Mouse (Mus musculus) CD8-positive naive resting alpha-beta T cell, adult 2 months (primary cell): ENCODE measurements at regions not wholly inside any gene's neighbourhood (a gene's known extent, or its start where the extent isn't known, plus 50 kb on each side); places are given as distances from the start of the nearest gene placed in this dataset.

Experiments
- DNase-seq, 2 experiments: peaks; one replicate each; pipeline ENCODE4 v3.0.0; 2022; ENCODE audit warnings: low read depth in 2 of 2, low spot score in 2 of 2

DNA sequence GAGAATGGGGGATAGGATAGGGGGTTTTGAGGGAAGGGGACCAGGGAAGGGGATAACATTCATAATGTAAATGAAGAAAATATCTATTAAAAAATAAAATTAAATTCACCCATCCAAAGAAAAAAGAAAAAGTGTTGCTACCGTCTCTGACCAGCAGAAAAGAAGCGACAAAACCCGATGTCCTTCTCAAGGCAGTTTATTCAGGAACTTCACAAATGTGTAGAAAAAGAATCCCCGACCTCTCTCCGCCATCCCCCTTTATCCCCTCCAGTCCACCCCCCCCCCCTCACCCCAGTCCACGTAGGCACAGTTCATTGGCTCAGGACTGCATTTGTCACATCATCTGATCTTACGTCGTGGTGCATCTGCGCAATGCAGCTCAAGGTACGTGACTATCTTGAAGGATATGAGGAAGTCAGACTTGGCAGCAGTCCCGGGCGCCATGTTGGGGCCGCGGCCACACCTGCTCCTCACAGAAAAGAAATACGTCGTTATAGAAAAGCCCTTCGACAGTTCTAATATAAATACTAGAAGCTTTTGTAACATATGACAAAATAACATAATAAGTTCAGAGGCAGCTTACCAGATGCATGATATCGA, 750.3 kb downstream of the Kcnj2 start:
- DNase-seq: no peak

DNA sequence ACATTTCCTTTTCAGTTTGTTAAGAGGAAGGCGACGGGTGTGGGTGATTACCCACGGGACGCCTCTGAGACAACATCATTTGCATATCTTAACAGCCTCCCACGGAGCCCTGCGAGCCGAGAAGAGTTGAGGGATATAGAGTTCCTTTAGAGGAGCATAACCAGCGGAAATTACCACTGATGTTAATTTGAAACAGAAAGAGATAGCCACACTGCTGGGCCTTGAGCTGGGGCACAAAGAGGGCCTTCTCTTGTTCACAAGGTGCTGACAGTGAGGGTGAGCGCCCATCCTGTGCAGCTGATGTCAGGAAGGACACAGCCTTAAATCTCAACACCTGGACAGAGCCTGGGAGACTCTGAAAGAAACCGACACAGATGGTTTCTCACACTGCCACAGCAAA, 752.2 kb downstream of the Kcnj2 start:
- no peak for DNase-seq

GRCm38 (mm10) chr11:111820356-111820755, 754.4 kb downstream of the Kcnj2 start:
- no peak for DNase-seq

GRCm38 (mm10) chr11:111828455-111828854, 762.5 kb downstream of the Kcnj2 start:
- no peak for DNase-seq

DNA sequence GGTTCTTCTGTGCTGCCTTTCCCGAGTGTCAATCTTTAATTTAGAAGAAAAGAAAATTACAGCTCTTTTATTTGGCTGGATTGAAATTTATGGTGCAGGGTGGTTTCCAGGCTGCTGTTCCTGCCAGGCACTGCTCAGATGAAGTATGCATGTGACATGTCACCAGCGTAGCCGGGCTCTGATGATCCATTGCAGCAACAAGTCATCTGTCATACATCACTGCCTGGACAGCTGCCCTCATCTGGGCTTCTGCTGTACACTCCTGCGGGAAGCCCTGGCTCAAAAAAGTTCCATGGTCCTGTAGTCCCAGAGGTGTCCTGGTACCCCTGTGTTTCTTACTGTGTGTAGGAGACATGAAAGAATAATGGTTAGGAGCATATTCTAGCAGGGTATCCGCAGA, 773.0 kb downstream of the Kcnj2 start:
- DNase-seq: no peak

GRCm38 (mm10) chr11:111843728-111844258, 777.8 kb downstream of the Kcnj2 start:
- DNase-seq: no peak

- no peak for DNase-seq
Measured at GRCm38 (mm10) chr11:111844382-111845027, 778.5 kb downstream of the Kcnj2 start.

DNA sequence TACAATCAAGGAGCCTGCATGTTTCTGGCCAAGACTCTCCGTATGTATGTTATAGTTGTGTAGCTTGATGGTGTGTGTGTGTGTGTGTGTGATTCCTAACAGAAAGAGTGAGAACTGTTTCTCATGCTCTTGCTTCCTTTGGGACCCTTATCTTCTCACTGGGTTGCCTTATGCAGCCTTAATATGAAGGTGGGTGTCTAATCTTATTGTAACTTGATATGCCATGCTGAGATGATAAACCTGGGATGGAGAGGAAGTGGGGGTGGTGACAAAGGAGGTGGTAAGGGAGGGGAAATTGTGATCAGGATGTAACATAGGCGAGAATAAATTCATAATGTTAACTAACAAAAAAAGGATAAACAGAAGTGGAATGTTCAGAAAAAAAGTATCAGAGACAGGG, 791.3 kb downstream of the Kcnj2 start:
- DNase-seq: no peak

DNA sequence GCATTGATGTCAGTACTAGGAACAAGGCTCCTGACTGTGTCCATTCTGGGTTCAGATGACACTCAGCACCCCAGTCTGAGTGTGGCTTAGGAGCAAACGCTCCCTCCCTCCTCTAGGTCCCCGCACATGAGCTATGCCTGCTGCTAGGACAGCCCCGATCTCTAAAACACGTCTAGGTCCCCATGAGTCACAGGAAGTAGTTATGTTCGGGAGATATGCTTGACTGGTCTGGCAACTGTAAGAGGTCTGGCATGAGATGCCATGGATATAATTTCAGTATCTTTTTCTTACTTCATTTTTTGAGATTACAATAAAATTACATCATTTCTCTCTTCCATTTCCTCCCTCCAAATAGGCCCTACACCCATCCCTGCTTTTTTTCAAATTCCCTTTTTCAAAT, 792.1 kb downstream of the Kcnj2 start:
- DNase-seq: no peak

GRCm38 (mm10) chr11:111865143-111865542, 799.2 kb downstream of the Kcnj2 start:
- DNase-seq: no peak

DNA sequence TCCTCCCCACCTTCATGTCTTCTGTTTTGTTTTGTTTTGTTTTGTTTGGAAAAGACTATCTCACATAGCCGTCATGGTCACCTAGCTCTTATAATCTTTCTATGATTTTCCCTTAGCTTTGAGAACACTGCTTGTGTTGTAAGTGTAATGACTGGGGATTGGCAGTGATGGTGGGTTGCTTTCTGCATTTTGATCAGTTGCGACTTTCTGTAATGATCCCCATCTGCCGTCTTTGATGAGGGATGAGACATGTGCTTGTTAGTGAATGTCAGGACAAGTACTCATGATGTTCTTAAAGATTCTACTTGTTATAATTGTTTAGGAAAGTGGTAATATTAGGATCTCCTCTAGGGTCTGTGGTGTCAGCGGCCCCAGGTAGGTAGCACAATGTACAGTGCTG, 809.4 kb downstream of the Kcnj2 start:
- DNase-seq: no peak

- DNase-seq: no peak
Measured at GRCm38 (mm10) chr11:111880146-111880545, 814.2 kb downstream of the Kcnj2 start.

DNA sequence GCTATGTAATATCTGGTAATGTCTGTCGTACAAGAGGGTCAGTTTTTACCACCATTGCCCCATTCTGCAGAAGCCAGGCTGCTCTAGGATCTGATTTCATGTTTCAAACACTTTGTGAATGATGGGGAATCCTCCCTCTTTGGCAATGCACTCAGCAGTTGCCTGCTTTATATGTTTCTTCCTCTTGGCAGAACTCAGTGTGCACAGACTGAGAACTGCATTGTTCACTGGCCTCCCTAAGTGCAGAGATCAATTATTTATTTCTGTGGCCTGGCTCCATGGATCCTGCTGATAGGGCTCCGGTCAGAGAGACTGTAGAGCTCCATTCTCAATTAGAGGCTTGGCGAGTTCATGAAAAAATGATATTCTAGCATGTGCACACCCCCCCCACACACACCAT, 824.1 kb downstream of the Kcnj2 start:
- no peak for DNase-seq

GRCm38 (mm10) chr11:111893861-111894260, 827.9 kb downstream of the Kcnj2 start:
- no peak for DNase-seq

DNA sequence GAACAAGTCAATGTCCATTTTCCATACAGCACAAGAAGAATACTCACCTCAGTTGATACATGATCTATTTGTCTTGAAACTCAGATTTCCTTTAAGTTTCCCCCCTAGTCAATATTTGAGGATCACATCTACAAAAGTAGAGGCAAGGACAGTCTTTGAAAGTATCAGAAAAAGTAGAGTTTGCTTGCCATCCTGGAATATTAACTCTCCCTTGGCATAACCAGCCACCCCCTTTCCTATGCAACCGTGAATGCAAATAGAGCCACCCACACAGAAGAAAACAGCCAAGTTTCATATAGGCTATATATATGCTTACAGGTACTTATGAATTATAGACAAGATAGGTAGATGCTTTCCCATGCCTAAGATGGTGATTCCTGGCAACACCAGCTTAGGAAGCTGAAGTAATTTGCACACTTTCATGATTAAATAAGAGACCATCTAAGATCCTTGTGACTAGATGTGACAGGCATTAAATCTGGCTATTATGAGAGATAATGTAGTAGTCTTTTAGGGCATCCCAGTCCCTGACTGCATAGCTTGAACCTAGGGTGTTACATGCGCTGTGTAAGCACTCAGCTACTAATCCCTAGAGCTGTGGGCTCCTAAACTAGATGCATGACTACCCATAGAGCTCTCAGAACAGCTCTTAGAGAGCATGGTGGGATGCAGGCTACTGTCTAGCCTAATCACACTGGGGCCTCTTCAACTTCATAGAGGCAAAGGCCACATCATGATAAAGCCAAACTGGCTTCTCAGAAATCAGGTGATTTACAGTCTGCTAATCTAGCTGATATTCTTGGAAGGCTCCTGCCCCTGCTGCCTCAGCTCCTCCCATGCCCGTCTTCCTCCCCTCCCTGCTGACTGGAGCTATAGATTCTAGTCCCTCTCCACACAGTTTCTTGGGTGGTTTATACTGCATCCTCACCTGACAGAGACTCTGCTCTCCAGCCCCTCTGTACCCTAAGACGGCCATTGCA, 829.5 kb downstream of the Kcnj2 start:
- no peak for DNase-seq

GRCm38 (mm10) chr11:111897001-111897400, 831.0 kb downstream of the Kcnj2 start:
- no peak for DNase-seq

- no peak for DNase-seq
Measured at GRCm38 (mm10) chr11:111904086-111904485, 838.1 kb downstream of the Kcnj2 start.

DNA sequence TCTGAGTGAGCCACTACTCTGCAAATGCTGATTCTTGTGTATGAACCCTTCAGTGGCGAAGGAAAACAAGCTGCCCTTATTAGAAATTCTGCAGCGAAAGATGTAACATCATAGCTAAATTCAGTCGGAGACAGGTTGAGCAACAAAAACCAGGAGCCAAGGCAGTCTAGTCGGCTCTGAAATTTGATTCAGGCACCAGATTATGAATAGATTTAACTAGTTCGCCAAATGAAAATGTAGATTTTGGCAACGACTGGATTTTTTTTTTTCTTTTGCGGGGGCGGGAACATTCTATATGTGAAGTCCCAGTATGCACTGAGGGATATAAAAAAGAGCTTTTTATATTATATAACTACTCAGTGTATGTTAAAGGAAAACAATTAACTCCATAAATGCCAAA, 847.9 kb downstream of the Kcnj2 start:
- no peak for DNase-seq

DNA sequence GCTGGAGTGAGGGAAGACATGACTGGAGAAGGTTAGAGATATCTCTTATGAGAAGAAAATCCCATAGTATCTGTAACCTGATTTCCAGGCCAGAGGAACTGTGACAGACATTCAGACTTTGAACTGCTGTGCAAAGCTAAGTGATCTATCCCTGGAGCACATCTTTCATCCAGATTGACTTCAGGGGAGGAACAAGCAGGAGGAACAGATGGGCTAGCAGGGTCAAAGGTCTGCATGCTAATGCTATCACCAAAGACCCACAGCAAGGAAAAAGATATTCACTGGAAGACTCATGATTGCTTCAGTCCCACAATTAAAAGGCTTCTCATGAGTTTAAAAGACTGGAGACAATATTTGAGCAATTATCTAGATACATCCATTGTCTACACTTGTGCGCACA, 855.7 kb upstream of the Sox9 start:
- DNase-seq: no peak

DNA sequence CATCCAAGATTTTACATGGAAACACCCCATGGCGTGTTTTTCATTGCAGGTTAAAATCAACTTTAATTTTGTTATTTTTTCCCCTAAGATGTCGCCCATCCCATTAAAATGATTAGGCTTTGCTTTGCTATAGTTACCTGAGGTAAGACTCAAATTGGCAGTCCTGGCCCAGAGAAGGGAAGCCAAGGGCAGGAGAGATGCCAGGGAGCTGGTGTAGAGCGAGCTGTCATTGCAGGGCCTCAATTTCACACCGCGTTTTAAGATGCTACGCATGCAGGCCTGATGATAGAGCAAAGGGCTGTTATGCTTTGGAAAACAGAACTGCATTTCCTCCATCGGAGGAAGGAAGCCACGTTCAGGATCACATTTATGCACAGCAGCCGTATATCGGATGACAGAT, 852.7 kb upstream of the Sox9 start:
- no peak for DNase-seq

DNA sequence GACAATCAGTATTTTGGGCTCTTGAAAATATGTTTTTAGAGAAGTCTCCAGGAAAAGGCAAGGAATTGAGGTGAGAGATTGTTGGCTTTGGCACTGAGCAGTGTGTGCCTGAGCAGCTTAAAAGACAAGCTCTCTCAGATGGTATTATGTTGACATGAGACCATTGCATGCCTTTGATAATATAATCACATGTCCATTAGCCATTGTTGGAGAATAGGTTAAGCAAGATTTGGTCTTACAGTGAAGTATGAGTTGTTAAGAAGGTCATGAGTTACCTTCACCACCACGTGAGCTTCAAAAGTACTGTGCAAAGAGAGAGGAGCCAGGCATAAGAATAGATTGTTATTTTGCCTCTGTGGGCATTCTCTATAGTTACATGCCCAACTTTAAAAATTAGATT, 850.0 kb upstream of the Sox9 start:
- DNase-seq: no peak

GRCm38 (mm10) chr11:111944282-111944681, 837.7 kb upstream of the Sox9 start:
- no peak for DNase-seq
